Mouse (Mus musculus): ENCODE measurements around the gene Gprc5c. TPM values are rescaled to one million over a fixed set of nuclear protein-coding genes. Genes with fewer than 3 reads are reported as not detected.
"Not testable (repeated sequence)": the region's sequence is repeated elsewhere in the genome, so short reads cannot be mapped to it uniquely, and the experiment has no call there.

The Gprc5c gene
- polyA plus RNA-seq, 1 experiment: 48.8 TPM

DNA sequence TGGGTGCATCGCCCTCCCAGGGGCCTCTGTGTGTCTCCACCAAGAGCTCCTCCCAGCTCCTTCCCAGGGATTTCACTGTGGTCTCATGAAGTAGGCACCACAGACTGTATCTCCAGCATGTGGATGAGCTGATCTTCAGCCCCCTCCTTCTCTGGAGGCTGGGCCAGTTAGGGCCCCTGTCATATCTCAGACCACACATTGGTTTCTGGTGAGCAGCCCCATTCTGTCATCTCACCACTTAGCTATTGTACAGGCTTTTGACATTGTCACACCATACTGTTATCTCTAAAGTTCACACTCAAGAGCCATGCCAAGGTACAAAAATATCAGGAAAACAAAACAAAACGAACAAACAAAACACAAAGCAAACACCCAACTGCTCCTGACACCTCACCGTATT is 45.1 kb downstream of the Gprc5c start:
- Histone ChIP-seq H3K27ac (ENCODE audit: insufficient read depth, low read length) (no peak overlapping the region), H3K36me3 (ENCODE audit: control insufficient read depth, insufficient read depth, low read length, poor library complexity, severe bottlenecking) (no peaks in the 10 kb centered on the region), H3K4me1 (ENCODE audit: control insufficient read depth, insufficient read depth, low read length) (no peaks in the 10 kb centered on the region), H3K4me3 (ENCODE audit: low read depth, low read length) (no peak overlapping the region), H3K9me3 (replicated peaks; ENCODE audit: control insufficient read depth, insufficient read depth, low read length, poor library complexity, severe bottlenecking) (no peaks in the 10 kb centered on the region; the same call in 1 of the 2 replicates), H3K27me3 (ENCODE audit: control insufficient read depth, insufficient read depth, low read length, poor library complexity, severe bottlenecking) (no peaks in the 10 kb centered on the region), H3K9ac (ENCODE audit: low read depth, poor library complexity, severe bottlenecking) (no peak overlapping the region)
- TF ChIP-seq POLR2A (IDR thresholded peaks at IDR 0.05; ENCODE audit: insufficient read depth, low read length) (no peak), CTCF (IDR thresholded peaks at IDR 0.05; ENCODE audit: low read depth, low read length) (no peak), EP300 (IDR thresholded peaks at IDR 0.05; ENCODE audit: insufficient read depth, low read depth, low read length) (no peak)

DNA sequence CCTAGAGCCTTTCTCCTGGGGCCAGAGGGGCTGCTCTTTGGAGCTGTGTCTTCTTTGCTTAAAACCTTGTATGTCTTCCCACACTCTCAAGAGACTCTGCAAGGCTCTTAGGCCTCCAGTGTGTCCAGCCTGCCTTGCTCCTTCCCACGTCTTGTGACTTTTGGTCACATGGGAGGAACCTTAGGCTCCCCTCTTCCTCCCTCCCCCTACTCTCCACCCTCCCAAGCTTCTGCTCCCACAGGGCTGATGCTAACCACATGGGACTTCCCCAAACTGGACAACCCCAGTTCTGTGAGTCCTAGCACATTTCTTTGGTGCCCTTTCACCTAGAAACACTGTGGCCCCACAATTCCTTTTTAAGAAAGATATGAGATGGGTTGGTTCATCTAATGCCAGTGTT is 47.1 kb downstream of the Gprc5c start:
- Histone ChIP-seq H3K36me3 (ENCODE audit: control insufficient read depth, insufficient read depth, low read length, poor library complexity, severe bottlenecking) (no peaks in the 10 kb centered on the region), H3K4me1 (ENCODE audit: control insufficient read depth, insufficient read depth, low read length) (no peaks in the 10 kb centered on the region), H3K27me3 (ENCODE audit: control insufficient read depth, insufficient read depth, low read length, poor library complexity, severe bottlenecking) (no peaks in the 10 kb centered on the region), H3K9ac (ENCODE audit: low read depth, poor library complexity, severe bottlenecking) (no peak overlapping the region), H3K4me3 (ENCODE audit: low read depth, low read length) (no peak overlapping the region), H3K9me3 (replicated peaks; ENCODE audit: control insufficient read depth, insufficient read depth, low read length, poor library complexity, severe bottlenecking) (no peaks in the 10 kb centered on the region), H3K27ac (ENCODE audit: insufficient read depth, low read length) (no peak overlapping the region)
- TF ChIP-seq POLR2A (IDR thresholded peaks at IDR 0.05; ENCODE audit: insufficient read depth, low read length): no peak
- TF ChIP-seq CTCF (IDR thresholded peaks at IDR 0.05; ENCODE audit: low read depth, low read length): no peak
- TF ChIP-seq EP300 (IDR thresholded peaks at IDR 0.05; ENCODE audit: insufficient read depth, low read depth, low read length): no peak

DNA sequence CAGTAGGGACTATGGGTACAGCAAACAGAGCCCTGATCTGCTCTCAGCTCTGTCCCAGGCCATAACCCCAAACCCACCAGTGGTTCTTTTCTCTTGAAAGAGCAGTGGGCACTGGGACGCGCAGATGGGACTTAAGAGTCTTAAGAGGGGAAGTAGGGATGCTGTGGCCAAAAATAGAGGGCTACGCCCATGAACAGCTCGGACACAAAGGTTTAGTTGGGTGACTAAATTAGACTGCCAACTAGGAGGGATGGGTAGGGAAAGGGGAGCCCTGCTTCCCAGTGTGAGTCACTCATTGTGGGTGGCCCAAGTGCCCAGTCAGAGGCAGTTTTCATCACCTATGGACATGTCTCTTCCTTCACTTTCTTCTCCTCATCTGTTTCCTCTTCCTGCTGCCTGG is 52.3 kb downstream of the Gprc5c start:
- TF ChIP-seq POLR2A (IDR thresholded peaks at IDR 0.05; ENCODE audit: insufficient read depth, low read length): no peak
- no peak for TF ChIP-seq CTCF (IDR thresholded peaks at IDR 0.05; ENCODE audit: low read depth, low read length)
- no peak for TF ChIP-seq EP300 (IDR thresholded peaks at IDR 0.05; ENCODE audit: insufficient read depth, low read depth, low read length)
- no peak overlapping the region for H3K27ac ChIP-seq (ENCODE audit: insufficient read depth, low read length)

DNA sequence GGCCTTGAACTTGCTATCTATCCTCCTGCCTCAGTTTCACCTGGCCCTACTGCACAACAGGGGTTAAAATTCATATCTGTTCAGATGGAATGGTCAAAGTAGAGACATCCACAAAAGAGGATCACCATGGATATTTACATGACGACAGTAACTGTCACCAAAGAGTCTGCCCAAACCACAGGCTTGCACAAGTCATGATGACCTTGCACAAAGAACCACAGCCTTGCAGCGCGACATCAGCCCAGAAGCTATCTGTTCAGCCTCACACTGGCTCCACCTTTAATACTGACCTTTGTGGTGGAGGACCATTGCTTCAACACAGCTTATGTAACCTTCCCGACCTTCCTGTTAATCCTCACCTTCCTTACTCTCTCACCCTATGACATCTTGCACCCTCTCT is 56.6 kb downstream of the Gprc5c start:
- no peaks in the 10 kb centered on the region for H3K27me3 ChIP-seq (ENCODE audit: control insufficient read depth, insufficient read depth, low read length, poor library complexity, severe bottlenecking)
- TF ChIP-seq CTCF (IDR thresholded peaks at IDR 0.05; ENCODE audit: low read depth, low read length) (no peak), POLR2A (IDR thresholded peaks at IDR 0.05; ENCODE audit: insufficient read depth, low read length) (no peak), EP300 (IDR thresholded peaks at IDR 0.05; ENCODE audit: insufficient read depth, low read depth, low read length) (no peak)

More for the DNA sequence above, 52.3 kb downstream of the Gprc5c start:
- Histone ChIP-seq H3K36me3 (ENCODE audit: control insufficient read depth, insufficient read depth, low read length, poor library complexity, severe bottlenecking) (no peaks in the 10 kb centered on the region), H3K4me3 (ENCODE audit: low read depth, low read length) (no peak overlapping the region), H3K9ac (ENCODE audit: low read depth, poor library complexity, severe bottlenecking) (no peak overlapping the region), H3K9me3 (replicated peaks; ENCODE audit: control insufficient read depth, insufficient read depth, low read length, poor library complexity, severe bottlenecking) (no peaks in the 10 kb centered on the region), H3K27me3 (ENCODE audit: control insufficient read depth, insufficient read depth, low read length, poor library complexity, severe bottlenecking) (no peaks in the 10 kb centered on the region), H3K4me1 (ENCODE audit: control insufficient read depth, insufficient read depth, low read length) (no peaks in the 10 kb centered on the region)

DNA sequence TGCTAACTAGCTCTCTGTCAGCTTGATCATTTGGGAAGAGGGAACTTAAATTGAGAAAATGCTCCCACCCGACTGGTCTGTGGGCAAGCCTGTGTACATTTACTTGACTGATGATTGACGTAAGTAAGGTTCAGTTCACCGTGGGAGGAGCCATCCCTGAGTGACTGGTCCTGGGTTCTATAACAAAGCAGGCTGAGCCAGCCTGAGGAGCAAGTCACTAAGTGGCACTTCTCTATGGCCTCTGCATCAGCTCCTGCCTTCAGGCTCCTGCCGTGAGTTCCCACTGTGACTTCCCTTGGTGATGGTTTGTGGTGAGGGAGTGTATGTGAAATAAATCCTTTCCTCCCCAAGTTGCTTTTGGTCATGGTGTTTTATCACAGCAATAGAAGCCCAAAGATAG is 57.1 kb downstream of the Gprc5c start:
- no peaks in the 10 kb centered on the region for H3K27me3 ChIP-seq (ENCODE audit: control insufficient read depth, insufficient read depth, low read length, poor library complexity, severe bottlenecking)
- no peaks in the 10 kb centered on the region for H3K9me3 ChIP-seq (replicated peaks; ENCODE audit: control insufficient read depth, insufficient read depth, low read length, poor library complexity, severe bottlenecking)
- H3K9ac ChIP-seq (ENCODE audit: low read depth, poor library complexity, severe bottlenecking): no peak overlapping the region
- H3K27ac ChIP-seq (ENCODE audit: insufficient read depth, low read length): no peak overlapping the region
- no peaks in the 10 kb centered on the region for H3K36me3 ChIP-seq (ENCODE audit: control insufficient read depth, insufficient read depth, low read length, poor library complexity, severe bottlenecking)
- no peak overlapping the region for H3K4me3 ChIP-seq (ENCODE audit: low read depth, low read length)
- TF ChIP-seq POLR2A (IDR thresholded peaks at IDR 0.05; ENCODE audit: insufficient read depth, low read length) (no peak), CTCF (IDR thresholded peaks at IDR 0.05; ENCODE audit: low read depth, low read length) (no peak), EP300 (IDR thresholded peaks at IDR 0.05; ENCODE audit: insufficient read depth, low read depth, low read length) (no peak)
- H3K4me1 ChIP-seq (ENCODE audit: control insufficient read depth, insufficient read depth, low read length): no peaks in the 10 kb centered on the region

More for the DNA sequence above, 56.6 kb downstream of the Gprc5c start:
- Histone ChIP-seq H3K4me1 (ENCODE audit: control insufficient read depth, insufficient read depth, low read length) (no peaks in the 10 kb centered on the region), H3K9ac (ENCODE audit: low read depth, poor library complexity, severe bottlenecking) (no peak overlapping the region), H3K36me3 (ENCODE audit: control insufficient read depth, insufficient read depth, low read length, poor library complexity, severe bottlenecking) (no peaks in the 10 kb centered on the region), H3K9me3 (replicated peaks; ENCODE audit: control insufficient read depth, insufficient read depth, low read length, poor library complexity, severe bottlenecking) (no peaks in the 10 kb centered on the region), H3K4me3 (ENCODE audit: low read depth, low read length) (no peak overlapping the region), H3K27ac (ENCODE audit: insufficient read depth, low read length) (no peak overlapping the region)

DNA sequence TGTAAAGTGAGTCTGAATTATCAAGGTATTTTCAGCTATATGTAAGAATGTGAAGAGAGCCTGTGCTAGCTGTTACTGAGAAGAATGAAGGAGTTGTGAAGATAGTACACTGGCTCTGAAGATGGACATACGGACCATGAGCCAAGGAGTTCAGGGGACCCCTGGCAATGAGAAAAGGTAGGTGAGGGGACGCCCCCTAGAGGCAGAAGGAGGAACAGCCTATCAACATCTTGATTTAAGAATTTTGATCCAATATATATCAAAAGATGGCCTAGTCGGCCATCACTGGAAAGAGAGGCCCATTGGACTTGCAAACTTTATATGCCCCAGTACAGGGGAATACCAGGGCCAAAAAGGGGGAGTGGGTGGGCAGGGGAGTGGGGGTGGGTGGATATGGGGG is 58.6 kb downstream of the Gprc5c start:
- not testable (repeated sequence) for H3K4me3 ChIP-seq (ENCODE audit: low read depth, low read length); H3K27me3 ChIP-seq (ENCODE audit: control insufficient read depth, insufficient read depth, low read length, poor library complexity, severe bottlenecking); H3K9ac ChIP-seq (ENCODE audit: low read depth, poor library complexity, severe bottlenecking); H3K9me3 ChIP-seq (replicated peaks; ENCODE audit: control insufficient read depth, insufficient read depth, low read length, poor library complexity, severe bottlenecking); H3K4me1 ChIP-seq (ENCODE audit: control insufficient read depth, insufficient read depth, low read length); H3K36me3 ChIP-seq (ENCODE audit: control insufficient read depth, insufficient read depth, low read length, poor library complexity, severe bottlenecking); H3K27ac ChIP-seq (ENCODE audit: insufficient read depth, low read length)
- TF ChIP-seq CTCF (IDR thresholded peaks at IDR 0.05; ENCODE audit: low read depth, low read length): peak; percentile 58
